Mouse (Mus musculus): ENCODE measurements around the gene 4930518I15Rik. TPM values are rescaled to one million over a fixed set of nuclear protein-coding genes. Genes with fewer than 3 reads are reported as not detected.
A peak's percentile ranks its signal among the peaks of the same experiment; 100 is the strongest.
"Not testable (repeated sequence)": the region's sequence is repeated elsewhere in the genome, so short reads cannot be mapped to it uniquely, and the experiment has no call there.

Gene 4930518I15Rik
- total and polyA plus RNA-seq, 2 experiments from 2014 or later = 3.2 TPM; not detected in 1

- peak overlapping the region; percentile 92 for H3K27ac ChIP-seq (ENCODE audit: low read depth)
- no peaks in the 10 kb centered on the region for H3K27me3 ChIP-seq (ENCODE audit: control insufficient read depth, insufficient read depth, low read length)
- DNase-seq (ENCODE audit: low spot score) = no peak
- H3K36me3 ChIP-seq (replicated peaks; ENCODE audit: control insufficient read depth, insufficient read depth, low read length) = 0 out of 2 replicates have a peak, but pooled peaks cover 4% of the 10 kb centered on the region
- H3K9ac ChIP-seq (replicated peaks; ENCODE audit: low read depth, low read length) = no peak overlapping the region
- peaks cover 30% of the 10 kb centered on the region for H3K4me1 ChIP-seq (ENCODE audit: control insufficient read depth, insufficient read depth)
- 73% methylated on average over 6 of the region's 6 CpGs for WGBS
- peak overlapping the region; percentile 96; the same call in 1 of the 2 replicates for H3K4me2 ChIP-seq (ENCODE audit: low read depth, low read length)
- TF ChIP-seq EP300 (IDR thresholded peaks at IDR 0.05; ENCODE audit: low read depth) (no peak), CTCF (IDR thresholded peaks at IDR 0.05; ENCODE audit: low read depth) (no peak)
- H3K9me3 ChIP-seq (replicated peaks; ENCODE audit: control insufficient read depth, low read length) = no peaks in the 10 kb centered on the region
- ATAC-seq (ENCODE audit: insufficient read depth, low read depth) = no peak
- H3K4me3 ChIP-seq (ENCODE audit: low read depth, low read length) = no peak overlapping the region
Measured at GRCm38 (mm10) chr2:156838839-156839238, 18.9 kb downstream of the 4930518I15Rik start.

- ATAC-seq (ENCODE audit: insufficient read depth, low read depth) (no peak), DNase-seq (ENCODE audit: low spot score) (no peak)
- H3K27ac ChIP-seq (ENCODE audit: low read depth) = no peak overlapping the region
- no peaks in the 10 kb centered on the region for H3K27me3 ChIP-seq (ENCODE audit: control insufficient read depth, insufficient read depth, low read length)
- no peak overlapping the region for H3K9ac ChIP-seq (replicated peaks; ENCODE audit: low read depth, low read length)
- peaks cover 25% of the 10 kb centered on the region for H3K9me3 ChIP-seq (replicated peaks; ENCODE audit: control insufficient read depth, low read length)
- H3K4me2 ChIP-seq (ENCODE audit: low read depth, low read length) = no peak overlapping the region
- H3K36me3 ChIP-seq (replicated peaks; ENCODE audit: control insufficient read depth, insufficient read depth, low read length) = peaks cover 31% of the 10 kb centered on the region
- no peak overlapping the region for H3K4me3 ChIP-seq (ENCODE audit: low read depth, low read length)
- 0 out of 2 replicates have a peak, but pooled peaks cover 1% of the 10 kb centered on the region for H3K4me1 ChIP-seq (ENCODE audit: control insufficient read depth, insufficient read depth)
- 96% methylated on average over 11 of the region's 11 CpGs for WGBS
- TF ChIP-seq EP300 (IDR thresholded peaks at IDR 0.05; ENCODE audit: low read depth) (no peak), CTCF (IDR thresholded peaks at IDR 0.05; ENCODE audit: low read depth) (no peak)
Measured at GRCm38 (mm10) chr2:156834336-156834735, 23.4 kb downstream of the 4930518I15Rik start.

- H3K27ac ChIP-seq (ENCODE audit: low read depth); H3K4me3 ChIP-seq (ENCODE audit: low read depth, low read length); H3K36me3 ChIP-seq (replicated peaks; ENCODE audit: control insufficient read depth, insufficient read depth, low read length); H3K4me2 ChIP-seq (ENCODE audit: low read depth, low read length); H3K9me3 ChIP-seq (replicated peaks; ENCODE audit: control insufficient read depth, low read length); DNase-seq (ENCODE audit: low spot score); H3K9ac ChIP-seq (replicated peaks; ENCODE audit: low read depth, low read length); H3K27me3 ChIP-seq (ENCODE audit: control insufficient read depth, insufficient read depth, low read length); ATAC-seq (ENCODE audit: insufficient read depth, low read depth); H3K4me1 ChIP-seq (ENCODE audit: control insufficient read depth, insufficient read depth): not testable (repeated sequence)
- 97% methylated on average over 5 of the region's 6 CpGs for WGBS
- 0 out of 2 replicates have a peak, but pooled peaks have one; percentile 8 for TF ChIP-seq CTCF (IDR thresholded peaks at IDR 0.05; ENCODE audit: low read depth)
Measured at GRCm38 (mm10) chr2:156825128-156825527, 32.6 kb downstream of the 4930518I15Rik start.

GRCm38 (mm10) chr2:156816116-156816515, 41.6 kb downstream of the 4930518I15Rik start:
- Histone ChIP-seq H3K27me3 (ENCODE audit: control insufficient read depth, insufficient read depth, low read length) (no peaks in the 10 kb centered on the region), H3K9me3 (replicated peaks; ENCODE audit: control insufficient read depth, low read length) (no peaks in the 10 kb centered on the region), H3K4me3 (ENCODE audit: low read depth, low read length) (no peak overlapping the region), H3K4me2 (ENCODE audit: low read depth, low read length) (no peak overlapping the region), H3K4me1 (ENCODE audit: control insufficient read depth, insufficient read depth) (peaks cover 10% of the 10 kb centered on the region; the same call in 1 of the 2 replicates), H3K9ac (replicated peaks; ENCODE audit: low read depth, low read length) (no peak overlapping the region), H3K27ac (ENCODE audit: low read depth) (no peak overlapping the region), H3K36me3 (replicated peaks; ENCODE audit: control insufficient read depth, insufficient read depth, low read length) (no peaks in the 10 kb centered on the region)
- no peak for TF ChIP-seq CTCF (IDR thresholded peaks at IDR 0.05; ENCODE audit: low read depth)
- no peak for TF ChIP-seq EP300 (IDR thresholded peaks at IDR 0.05; ENCODE audit: low read depth)
- ATAC-seq (ENCODE audit: insufficient read depth, low read depth) = no peak
- no peak for DNase-seq (ENCODE audit: low spot score)
- WGBS = 66% methylated on average over 1 of the region's 1 CpGs

GRCm38 (mm10) chr2:156815412-156815811, 42.3 kb downstream of the 4930518I15Rik start:
- H3K9me3 ChIP-seq (replicated peaks; ENCODE audit: control insufficient read depth, low read length) = no peaks in the 10 kb centered on the region
- no peak for TF ChIP-seq CTCF (IDR thresholded peaks at IDR 0.05; ENCODE audit: low read depth)
- no peak for TF ChIP-seq EP300 (IDR thresholded peaks at IDR 0.05; ENCODE audit: low read depth)
- no peaks in the 10 kb centered on the region for H3K36me3 ChIP-seq (replicated peaks; ENCODE audit: control insufficient read depth, insufficient read depth, low read length)
- H3K4me3 ChIP-seq (ENCODE audit: low read depth, low read length) = no peak overlapping the region
- DNase-seq (ENCODE audit: low spot score) (no peak), ATAC-seq (ENCODE audit: insufficient read depth, low read depth) (no peak)
- no peak overlapping the region for H3K27ac ChIP-seq (ENCODE audit: low read depth)
- peaks cover 10% of the 10 kb centered on the region; the same call in 1 of the 2 replicates for H3K4me1 ChIP-seq (ENCODE audit: control insufficient read depth, insufficient read depth)
- WGBS = 80% methylated on average over 3 of the region's 3 CpGs
- H3K4me2 ChIP-seq (ENCODE audit: low read depth, low read length) = no peak overlapping the region
- H3K9ac ChIP-seq (replicated peaks; ENCODE audit: low read depth, low read length) = no peak overlapping the region
- H3K27me3 ChIP-seq (ENCODE audit: control insufficient read depth, insufficient read depth, low read length) = no peaks in the 10 kb centered on the region

GRCm38 (mm10) chr2:156814893-156815292, 42.9 kb downstream of the 4930518I15Rik start:
- Histone ChIP-seq H3K27ac (ENCODE audit: low read depth) (peak overlapping the region; percentile 68), H3K4me2 (ENCODE audit: low read depth, low read length) (no peak overlapping the region), H3K4me3 (ENCODE audit: low read depth, low read length) (no peak overlapping the region), H3K4me1 (ENCODE audit: control insufficient read depth, insufficient read depth) (peaks cover 10% of the 10 kb centered on the region; the same call in 1 of the 2 replicates), H3K36me3 (replicated peaks; ENCODE audit: control insufficient read depth, insufficient read depth, low read length) (no peaks in the 10 kb centered on the region), H3K9me3 (replicated peaks; ENCODE audit: control insufficient read depth, low read length) (no peaks in the 10 kb centered on the region), H3K9ac (replicated peaks; ENCODE audit: low read depth, low read length) (no peak overlapping the region), H3K27me3 (ENCODE audit: control insufficient read depth, insufficient read depth, low read length) (no peaks in the 10 kb centered on the region)
- ATAC-seq (ENCODE audit: insufficient read depth, low read depth) = no peak
- TF ChIP-seq CTCF (IDR thresholded peaks at IDR 0.05; ENCODE audit: low read depth) (no peak), EP300 (IDR thresholded peaks at IDR 0.05; ENCODE audit: low read depth) (no peak)
- 43% methylated on average over 5 of the region's 5 CpGs for WGBS
- DNase-seq (ENCODE audit: low spot score) = no peak

All from heart, postnatal 0 days (tissue).